Mouse (Mus musculus) adipose tissue, adult 10 weeks (tissue): ENCODE data around the gene Pdcd1. TPM values are rescaled to one million over a fixed set of nuclear protein-coding genes. Genes with fewer than 3 reads are reported as not detected.

ENCODE experiments used
- polyA plus RNA-seq: library from polyadenylated mRNA; stranded (reverse); fragments of 350-450 nt; fragmentation: Illumina TruSeq; extraction: RNeasy Lipid Tissue Mini Kit (QIAGEN cat#74804); gene quantifications from one replicate; pipeline ENCODE4 v1.2.3, GENCODE M21; 2014; ENCODE audit warnings: low read depth, low replicate concordance

Pdcd1 gene
- polyA plus RNA-seq = not detected

GRCm38 (mm10) chr1:94052373-94052772, at the start of gene Pdcd1:
TSS of gene Pdcd1 (minus strand) at chr1:94052553.

DNA sequence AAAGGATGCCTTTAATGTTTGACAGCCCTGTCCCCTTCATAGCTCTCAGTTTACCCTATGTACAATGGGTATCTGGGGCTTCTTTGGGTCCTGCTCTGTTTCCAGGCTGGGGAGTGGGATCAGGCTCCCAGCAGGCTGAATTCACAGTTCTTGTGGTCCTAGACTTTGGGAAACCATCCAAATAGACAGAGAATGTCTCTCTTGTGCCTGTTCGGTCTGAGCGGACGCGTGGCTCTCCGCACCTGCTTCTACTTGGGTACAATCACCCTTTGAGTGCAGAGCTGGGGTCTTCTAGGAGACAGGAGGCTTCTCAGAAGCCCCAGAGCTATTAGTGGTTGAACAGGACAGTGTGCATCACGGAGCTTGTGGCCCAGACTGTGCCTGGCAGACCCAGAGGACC, 32.2 kb downstream of the Pdcd1 start, which contains the start of gene Neu4:
Gene Neu4 (plus strand): TSS at position 301 of the 400 bp plus-strand sequence.

DNA sequence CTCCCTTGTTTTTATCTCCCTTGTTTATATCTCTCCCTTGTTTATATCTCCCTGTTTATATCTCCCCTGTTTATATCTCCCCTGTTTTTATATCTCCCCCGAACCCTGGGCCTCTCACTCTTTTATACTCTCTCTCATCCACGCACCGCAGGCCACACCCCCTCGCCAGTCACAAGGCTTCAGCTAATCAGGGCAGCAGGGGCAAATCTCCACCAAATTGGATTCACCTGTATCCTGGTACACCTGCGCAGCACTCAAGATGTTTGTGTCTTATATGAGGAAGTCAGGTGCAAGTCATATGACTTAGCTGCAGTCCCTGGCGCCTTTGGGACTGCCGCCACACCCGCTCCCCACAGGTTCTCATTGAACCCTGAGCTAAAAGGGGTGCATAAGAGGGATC, 62.1 kb downstream of the Pdcd1 start, which contains the start of gene Gal3st2c:
Gene Gal3st2c (plus strand): TSS at position 301 of the 400 bp plus-strand sequence.

Other genes starting within 250 kb of the Pdcd1 start
- 12.4 TPM for gene Ing5, start 248.6 kb downstream of the Pdcd1 start, polyA plus RNA-seq
- gene D2hgdh, start 227.6 kb downstream of the Pdcd1 start, polyA plus RNA-seq = 19.6 TPM
- 0.66 TPM for gene Gal3st2, start 191.2 kb downstream of the Pdcd1 start, polyA plus RNA-seq
- gene Gal3st2b, start 134.2 kb downstream of the Pdcd1 start, polyA plus RNA-seq = 0.30 TPM
- not detected for gene Gal3st2c, start 62.0 kb downstream of the Pdcd1 start, polyA plus RNA-seq
- gene Neu4, start 32.1 kb downstream of the Pdcd1 start, polyA plus RNA-seq = not detected